Mouse (Mus musculus) forebrain, embryonic 16.5 days (tissue): ENCODE results near the gene C3ar1. TPM values are rescaled to one million over a fixed set of nuclear protein-coding genes. Genes with fewer than 3 reads are reported as not detected.

Experiments used
- ATAC-seq: fragments of 200-750 bp; cut with Nextera tagmentation; 2 replicates; pipeline ENCODE4 v1.8.0; 2017; ENCODE audit warnings: mild to moderate bottlenecking, moderate library complexity
- H3K27ac ChIP-seq: fragments of 300-500 bp; sonication (generic); 2 replicates; pipeline ENCODE4 v1.5.1; 2014; ENCODE audit warnings: low read length, control low read depth
- H3K27me3 ChIP-seq: fragments of 300-500 bp; sonication (generic); replicated peaks from 2 replicates; pipeline ENCODE4 v1.6.1; 2014; ENCODE audit warnings: low read length; ENCODE audit not compliant: control insufficient read depth, insufficient read depth
- H3K36me3 ChIP-seq: fragments of 300-500 bp; sonication (generic); 2 replicates; pipeline ENCODE4 v1.6.1; 2014; ENCODE audit not compliant: control insufficient read depth, insufficient read depth
- H3K4me1 ChIP-seq: fragments of 300-500 bp; sonication (generic); replicated peaks from 2 replicates; pipeline ENCODE4 v1.6.1; 2014; ENCODE audit warnings: low read length; ENCODE audit not compliant: control insufficient read depth, insufficient read depth
- H3K4me2 ChIP-seq: fragments of 300-500 bp; sonication (generic); 2 replicates; pipeline ENCODE4 v1.6.1; 2014; ENCODE audit warnings: mild to moderate bottlenecking, low read length, control low read depth
- H3K4me3 ChIP-seq: fragments of 300-500 bp; sonication (generic); replicated peaks from 2 replicates; pipeline ENCODE4 v1.5.1; 2014; ENCODE audit warnings: mild to moderate bottlenecking, low read length, control low read depth
- H3K9ac ChIP-seq: fragments of 300-500 bp; sonication (generic); replicated peaks from 2 replicates; pipeline ENCODE4 v1.6.1; 2014; ENCODE audit warnings: low read depth, low read length, control low read depth
- H3K9me3 ChIP-seq: fragments of 300-500 bp; sonication (generic); 2 replicates; pipeline ENCODE4 v1.6.1; 2016; ENCODE audit warnings: low read length; ENCODE audit not compliant: control insufficient read depth
- WGBS: fragments of 180-500 bp; shearing (Covaris S2); extraction: QIAGEN DNeasy Blood & Tissue Kit; methylation state at CpG from one replicate; pipeline ENCODE4 v1.1.7; 2014; 5-methylcytosine and 5-hydroxymethylcytosine counted together
- microRNA-seq: library from miRNA; unstranded; fragments of <30 nt; microRNA quantifications from one replicate; pipeline ENCODE4, GENCODE M21; 2017
- polyA plus RNA-seq: library from polyadenylated mRNA; unstranded; fragments of >200 nt; fragmentation: Nextera tagmentation; extraction: Ambion mirVana; gene quantifications from 2 replicates; pipeline ENCODE4 v1.2.1, GENCODE M21; 2015

Gene C3ar1
- polyA plus RNA-seq, 1 experiment from 2014 or later, result 1.0 TPM

DNA sequence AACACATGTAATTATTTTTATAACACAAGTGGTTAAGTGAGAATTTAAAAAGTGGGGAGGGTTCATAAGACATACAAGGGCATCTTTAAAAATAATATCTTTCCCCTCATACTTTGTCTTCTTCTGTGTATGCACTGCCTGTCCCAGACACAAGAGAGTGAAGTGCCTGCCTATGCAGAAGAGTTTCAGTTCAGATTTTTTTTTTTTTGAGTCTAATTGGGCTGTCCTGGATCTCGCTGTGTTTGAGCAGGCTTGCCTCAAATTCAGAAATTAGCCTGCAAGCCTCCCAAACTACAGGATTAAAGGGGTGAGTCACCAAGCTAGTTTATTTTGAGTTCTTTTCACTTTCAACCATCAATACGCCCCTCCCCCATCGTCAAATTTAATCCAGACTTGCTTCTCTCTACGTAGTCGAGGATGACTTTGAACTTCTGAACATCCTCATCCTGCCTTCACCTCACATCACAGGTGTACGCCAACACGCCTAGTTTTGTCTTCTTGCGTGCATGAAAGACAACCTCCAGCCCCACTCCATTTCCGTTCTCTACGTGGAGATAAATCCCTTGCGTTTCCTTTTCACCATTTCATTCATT, 45.8 kb downstream of the C3ar1 start:
- no peak for ATAC-seq
- Histone ChIP-seq H3K27ac (peak overlapping the region; percentile 99), H3K4me2 (peak overlapping the region; percentile 60), H3K9ac (peak overlapping the region; percentile 57), H3K4me1 (peaks cover 8% of the 10 kb centered on the region), H3K36me3 (no peaks in the 10 kb centered on the region), H3K27me3 (no peaks in the 10 kb centered on the region), H3K9me3 (no peaks in the 10 kb centered on the region), H3K4me3 (peak overlapping the region; percentile 82)
- WGBS, result under 1% methylated on average over 11 of the region's 11 CpGs

DNA sequence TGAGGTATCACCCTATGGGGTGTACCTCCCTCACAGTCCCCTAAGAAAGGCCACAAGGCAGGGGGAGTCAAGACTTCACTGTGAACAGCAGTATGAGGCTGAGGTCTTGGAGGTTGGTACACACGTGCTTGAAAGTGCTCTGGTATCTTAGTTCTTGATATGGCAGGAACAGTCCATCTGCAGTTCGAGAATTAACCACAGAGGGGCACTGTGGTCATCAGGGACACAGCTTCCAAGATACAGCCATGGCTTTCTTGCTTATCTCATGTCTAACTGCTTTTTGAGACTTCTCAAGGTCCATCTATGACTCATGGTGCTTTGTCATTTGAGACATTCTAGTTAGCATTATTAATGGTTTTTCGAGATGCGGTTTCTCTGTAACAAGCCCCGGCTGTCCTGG, 51.5 kb downstream of the C3ar1 start:
- Histone ChIP-seq H3K27me3 (0 out of 2 replicates have a peak, but pooled peaks cover 3% of the 10 kb centered on the region), H3K4me3 (no peak overlapping the region), H3K4me2 (no peak overlapping the region), H3K9me3 (no peaks in the 10 kb centered on the region), H3K27ac (no peak overlapping the region), H3K36me3 (no peaks in the 10 kb centered on the region), H3K9ac (no peak overlapping the region), H3K4me1 (peaks cover 11% of the 10 kb centered on the region)
- no peak for ATAC-seq
- 30% methylated on average over 5 of the region's 5 CpGs for WGBS

DNA sequence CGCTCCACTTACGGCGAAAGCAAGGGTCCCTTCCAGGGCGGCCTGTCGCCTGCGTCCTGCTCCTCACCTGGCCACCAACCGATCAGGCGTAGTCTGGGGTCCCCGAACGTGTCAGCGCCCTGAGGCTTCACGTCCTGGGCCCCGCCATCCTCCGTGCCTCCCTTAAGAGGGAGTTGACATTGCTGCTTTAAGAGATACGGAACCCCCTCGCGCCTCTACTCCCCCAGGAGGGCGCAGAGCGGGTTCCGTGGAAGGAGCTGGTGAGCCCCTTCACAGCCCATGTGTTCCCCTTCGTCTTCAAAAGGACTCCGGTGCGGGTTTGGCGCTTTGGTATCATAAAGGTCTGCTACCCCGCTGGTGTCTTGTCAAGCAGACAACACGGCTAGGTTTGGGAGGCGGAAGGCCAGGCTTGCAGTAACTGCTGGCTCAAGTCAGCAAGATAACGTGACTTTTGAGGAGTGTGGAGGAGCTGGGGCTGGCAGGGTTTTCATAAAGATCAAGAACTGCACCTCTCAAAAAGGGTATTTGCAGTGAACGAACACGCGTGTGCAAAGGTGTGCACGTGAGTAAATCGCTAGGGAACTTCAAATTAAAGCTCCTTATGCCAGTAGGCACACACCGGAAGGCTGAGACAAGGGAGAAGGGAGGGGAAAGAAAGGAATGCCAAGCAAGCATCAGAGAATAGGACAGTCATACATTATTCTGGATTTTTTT, 54.0 kb downstream of the C3ar1 start:
- Histone ChIP-seq H3K4me3 (peak overlapping the region; percentile 71), H3K27ac (peak overlapping the region; percentile 44), H3K9me3 (no peaks in the 10 kb centered on the region), H3K4me1 (peaks cover 11% of the 10 kb centered on the region), H3K27me3 (0 out of 2 replicates have a peak, but pooled peaks cover 3% of the 10 kb centered on the region), H3K36me3 (no peaks in the 10 kb centered on the region), H3K4me2 (peak overlapping the region; percentile 99), H3K9ac (peak overlapping the region; percentile 83)
- peak; percentile 83 for ATAC-seq
- 2% methylated on average over 34 of the region's 34 CpGs for WGBS

DNA sequence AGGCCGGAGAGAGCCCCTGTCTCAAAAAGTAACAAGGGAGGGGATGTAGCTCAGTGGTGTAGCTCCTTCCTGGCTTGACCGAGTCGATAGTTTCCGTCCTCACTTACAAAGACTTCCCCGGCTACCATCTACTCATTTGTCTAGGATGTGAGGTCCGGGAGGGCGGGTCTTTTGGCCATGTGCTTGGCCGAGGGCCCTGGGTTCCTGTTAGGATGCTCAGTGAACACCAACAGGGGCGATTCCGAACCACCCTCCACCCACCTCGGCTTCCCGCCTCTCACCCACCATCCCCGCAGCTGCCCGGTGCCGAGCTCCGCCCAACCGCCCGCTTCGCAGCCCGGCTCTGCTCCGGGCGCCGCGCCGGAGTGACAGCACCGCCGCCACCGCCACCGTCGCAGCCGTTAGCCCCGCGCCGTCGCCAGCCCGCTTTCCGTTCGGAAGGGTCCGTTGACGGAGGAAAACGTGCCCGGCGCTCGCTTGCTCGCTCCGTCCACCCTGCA, 54.6 kb downstream of the C3ar1 start, which contains the start of gene Slc2a3:
Gene Slc2a3 (minus strand): TSS at position 340 of the 500 bp plus-strand sequence.
- Histone ChIP-seq H3K27ac (peak within 1 kb of the TSS; percentile 44), H3K27me3 (0 out of 2 replicates have a peak, but pooled peaks cover 3% of the 10 kb centered on the region), H3K9ac (peak within 1 kb of the TSS; percentile 83), H3K36me3 (no peaks in the 10 kb centered on the region), H3K4me2 (peak within 1 kb of the TSS; percentile 99), H3K4me3 (peak within 1 kb of the TSS; percentile 71), H3K9me3 (no peaks in the 10 kb centered on the region), H3K4me1 (peaks cover 11% of the 10 kb centered on the region)
- ATAC-seq, result peak; percentile 79
- under 1% methylated on average over 46 of the region's 46 CpGs for WGBS

DNA sequence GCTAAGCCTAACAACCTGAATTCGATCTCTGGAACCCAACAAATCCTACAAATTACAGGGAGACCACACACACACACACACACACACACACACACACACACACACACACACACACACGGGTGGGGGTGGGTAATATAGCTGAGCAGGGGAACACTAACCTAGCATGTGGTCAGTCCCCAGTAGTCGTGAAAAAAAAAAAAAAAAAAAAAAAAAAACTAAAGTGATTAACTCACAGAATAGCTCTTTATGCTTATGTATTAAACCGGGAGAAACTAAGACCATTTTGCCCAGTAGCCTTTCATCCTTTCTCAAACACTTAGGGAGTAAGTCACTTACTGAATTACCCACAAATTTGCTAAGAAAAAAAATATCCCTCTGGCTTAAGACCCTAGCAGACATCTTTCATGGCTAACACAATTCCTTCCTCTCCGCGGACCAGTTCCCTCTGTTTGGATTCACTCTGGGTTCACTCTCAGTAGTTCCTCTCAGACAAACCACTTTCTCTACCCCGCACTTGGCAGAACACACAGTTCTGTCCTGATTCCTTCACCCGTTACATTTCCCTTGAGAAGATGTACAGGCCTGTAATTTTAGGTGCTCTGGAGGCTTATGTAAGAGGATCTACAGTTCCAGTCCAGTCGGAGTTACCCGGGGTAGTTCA, 55.2 kb downstream of the C3ar1 start:
- Histone ChIP-seq H3K9me3 (no peaks in the 10 kb centered on the region), H3K27me3 (0 out of 2 replicates have a peak, but pooled peaks cover 3% of the 10 kb centered on the region), H3K4me1 (peaks cover 11% of the 10 kb centered on the region), H3K4me3 (peak overlapping the region; percentile 71), H3K36me3 (no peaks in the 10 kb centered on the region), H3K27ac (no peak overlapping the region), H3K4me2 (peak overlapping the region; percentile 99), H3K9ac (peak overlapping the region; percentile 83; the same call in 1 of the 2 replicates)
- WGBS, result 34% methylated on average over 10 of the region's 10 CpGs
- peak; percentile 2; the same call in 1 of the 2 replicates for ATAC-seq

Small RNAs within 50 kb of the gene (microRNA-seq; reads per million reads assigned to microRNA genes)
- gene Mir7231, result not detected

Other genes with a start within 250 kb of the C3ar1 start
- not detected in 2 replicates for gene Gdf3, start 246.1 kb downstream of the C3ar1 start, polyA plus RNA-seq
- not detected in 2 replicates for gene Dppa3, start 229.8 kb downstream of the C3ar1 start, polyA plus RNA-seq
- 0.13 TPM in 1 of 2 replicates, not detected in the other for gene Nanog, start 148.7 kb downstream of the C3ar1 start, polyA plus RNA-seq
- gene Slc2a3, start 54.5 kb downstream of the C3ar1 start, polyA plus RNA-seq, result 25.9 and 33.7 TPM in 2 replicates
- gene Foxj2, start 36.2 kb downstream of the C3ar1 start, polyA plus RNA-seq, result 8.1 and 8.5 TPM in 2 replicates
- gene Necap1, start 18.3 kb upstream of the C3ar1 start, polyA plus RNA-seq, result 132 and 139 TPM in 2 replicates
- gene Clec4a1, start 65.7 kb upstream of the C3ar1 start, polyA plus RNA-seq, result 0.46 and 1.0 TPM in 2 replicates
- gene Clec4a3, start 96.4 kb upstream of the C3ar1 start, polyA plus RNA-seq, result 0.79 and 1.5 TPM in 2 replicates
- gene Clec4a4, start 134.2 kb upstream of the C3ar1 start, polyA plus RNA-seq, result not detected in 2 replicates
- gene Clec4b1, start 193.8 kb upstream of the C3ar1 start, polyA plus RNA-seq, result not detected in 2 replicates